19 mouse cellular contexts compared by ENCODE assay signal in genomic region chr2:103580756-103581155, GRCm38 (mm10). TPM values are rescaled to one million over a fixed set of nuclear protein-coding genes. Genes with fewer than 3 reads are reported as not detected.
DNase-seq lines count a peak whose midpoint lies in the region; ATAC-seq lines count a peak whose summit lies in the region.
"Had no signal": no experiment of that assay in that cellular context is flagged by ENCODE, and none has a peak within 500 bp of the region (broad histone marks: within the 10 kb centered on the region; RNA-seq: fewer than 3 reads in every experiment).

No protein-coding gene starts in this region.

- H3K9me3 ChIP-seq in heart, embryonic 12.5 days (replicated peaks): no peaks in the 10 kb centered on the region
- no peaks in the 10 kb centered on the region for H3K9me3 ChIP-seq in heart, embryonic 14.5 days (ENCODE audit: control insufficient read depth, low read length)
- H3K9me3 ChIP-seq in heart, embryonic 16.5 days (replicated peaks; ENCODE audit: control insufficient read depth, low read length): no peaks in the 10 kb centered on the region
- H3K9me3 ChIP-seq in limb, embryonic 15.5 days: no peaks in the 10 kb centered on the region
- H3K9me3 ChIP-seq: kidney, embryonic 15.5 days had no signal

- no peaks in the 10 kb centered on the region for H3K27me3 ChIP-seq in heart, embryonic 12.5 days (replicated peaks)
- no peaks in the 10 kb centered on the region for H3K27me3 ChIP-seq in heart, embryonic 14.5 days (ENCODE audit: control insufficient read depth, insufficient read depth, low read length)
- H3K27me3 ChIP-seq in heart, embryonic 16.5 days (ENCODE audit: control insufficient read depth, insufficient read depth, low read length): no peaks in the 10 kb centered on the region
- H3K27me3 ChIP-seq in limb, embryonic 15.5 days: no peaks in the 10 kb centered on the region
- H3K27me3 ChIP-seq: kidney, embryonic 15.5 days had no signal

- DNase-seq in heart, adult 8-10 months (ENCODE audit: low spot score): no peak
- DNase-seq in adrenal gland, adult 18-20 months (ENCODE audit: low spot score in 2 of 2): no peak
- DNase-seq in cerebellum, postnatal 14 days: no peak
- DNase-seq: adrenal gland, adult 8-10 months; cerebellum, adult 8-10 months; forebrain, postnatal 0 days; gastrocnemius, postnatal 10 days; liver, postnatal 0 days; lung, postnatal 4 days; retina, postnatal 1 day; right cerebral cortex, postnatal 4 days had no signal

- H3K36me3 ChIP-seq in heart, embryonic 12.5 days: no peaks in the 10 kb centered on the region
- no peaks in the 10 kb centered on the region for H3K36me3 ChIP-seq in heart, embryonic 14.5 days (ENCODE audit: control insufficient read depth, insufficient read depth, low read length)
- H3K36me3 ChIP-seq in heart, embryonic 16.5 days (ENCODE audit: control insufficient read depth, insufficient read depth): no peaks in the 10 kb centered on the region
- H3K36me3 ChIP-seq in limb, embryonic 15.5 days: no peaks in the 10 kb centered on the region
- H3K36me3 ChIP-seq: kidney, embryonic 15.5 days had no signal

- ATAC-seq in heart, embryonic 12.5 days (ENCODE audit: insufficient number of reproducible peaks, low FRiP score): no peak
- ATAC-seq in heart, embryonic 14.5 days (ENCODE audit: insufficient number of reproducible peaks, insufficient read depth, low FRiP score, low read depth): no peak
- ATAC-seq in heart, embryonic 16.5 days (replicated peaks; ENCODE audit: extremely low read depth, insufficient read depth, low FRiP score): peak; percentile 38; the same call in 1 of the 2 replicates
- ATAC-seq in limb, embryonic 15.5 days (ENCODE audit: insufficient number of reproducible peaks, low FRiP score, low TSS enrichment, low read depth): no peak
- ATAC-seq: forebrain, postnatal 0 days; hindbrain, embryonic 16.5 days; intestine, embryonic 16.5 days; liver, postnatal 0 days; midbrain, embryonic 16.5 days had no signal

- peak overlapping the region; percentile 50 for H3K4me2 ChIP-seq in heart, embryonic 12.5 days
- peak overlapping the region; percentile 51 for H3K4me2 ChIP-seq in heart, embryonic 14.5 days (ENCODE audit: low read length)
- peak overlapping the region; percentile 38 for H3K4me2 ChIP-seq in heart, embryonic 16.5 days (ENCODE audit: low read depth, low read length)
- H3K4me2 ChIP-seq in limb, embryonic 15.5 days: 0 out of 2 replicates have a peak overlapping the region, but pooled peaks have one; percentile 6
- H3K4me2 ChIP-seq: kidney, embryonic 15.5 days had no signal

- H3K27ac ChIP-seq in heart, embryonic 12.5 days (ENCODE audit: poor library complexity, severe bottlenecking): peak overlapping the region; percentile 92
- peak overlapping the region; percentile 84 to 93 for H3K27ac ChIP-seq in heart, embryonic 14.5 days (replicated peaks in 1 of 2; ENCODE audit: control insufficient read depth in 1 of 2, insufficient read depth in 1 of 2, low read depth in 2 of 2, low read length in 2 of 2)
- H3K27ac ChIP-seq in heart, embryonic 16.5 days (ENCODE audit: low read length): peak overlapping the region; percentile 97
- H3K27ac ChIP-seq in limb, embryonic 15.5 days: peak overlapping the region; percentile 34; the same call in 1 of the 2 replicates
- H3K27ac ChIP-seq: kidney, embryonic 15.5 days had no signal

- peaks cover 91% of the 10 kb centered on the region for H3K4me1 ChIP-seq in heart, embryonic 12.5 days (replicated peaks)
- peaks cover 41 to 88% of the 10 kb centered on the region in 2 experiments for H3K4me1 ChIP-seq in heart, embryonic 14.5 days (ENCODE audit: control insufficient read depth in 2 of 2, insufficient read depth in 2 of 2, low read length in 2 of 2)
- peaks cover 79% of the 10 kb centered on the region for H3K4me1 ChIP-seq in heart, embryonic 16.5 days (ENCODE audit: control insufficient read depth, insufficient read depth, low read length)
- peaks cover 63% of the 10 kb centered on the region for H3K4me1 ChIP-seq in limb, embryonic 15.5 days

- no peak overlapping the region for H3K9ac ChIP-seq in heart, embryonic 12.5 days
- H3K9ac ChIP-seq in heart, embryonic 14.5 days (ENCODE audit: low read length): peak overlapping the region; percentile 62
- H3K9ac ChIP-seq in heart, embryonic 16.5 days (ENCODE audit: low read length): peak overlapping the region; percentile 55
- no peak overlapping the region for H3K9ac ChIP-seq in limb, embryonic 15.5 days
- H3K9ac ChIP-seq: forebrain, postnatal 0 days; kidney, embryonic 15.5 days; liver, postnatal 0 days had no signal

- 42% methylated on average over 8 of the region's 8 CpGs for WGBS in heart, embryonic 12.5 days
- WGBS in heart, embryonic 14.5 days: 26% methylated on average over 8 of the region's 8 CpGs
- WGBS in heart, embryonic 16.5 days: 31% methylated on average over 8 of the region's 8 CpGs
- WGBS in limb, embryonic 15.5 days: 40% methylated on average over 8 of the region's 8 CpGs

- H3K4me3 ChIP-seq in heart, embryonic 12.5 days: no peak overlapping the region
- H3K4me3 ChIP-seq in heart, embryonic 14.5 days (ENCODE audit: control insufficient read depth in 1 of 2, insufficient read depth in 1 of 2, low read depth in 1 of 2, low read length in 2 of 2): no peak overlapping the region; a peak in 1 of 4 replicates
- no peak overlapping the region for H3K4me3 ChIP-seq in heart, embryonic 16.5 days (ENCODE audit: low read length)
- no peak overlapping the region for H3K4me3 ChIP-seq in limb, embryonic 15.5 days
- H3K4me3 ChIP-seq: kidney, embryonic 15.5 days had no signal

RNA-seq across cellular contexts. Expression of gene Abtb2, which starts 14.6 kb away (rescaled TPM):
- polyA plus RNA-seq in heart, embryonic 12.5 days (2016; fragmentation: Nextera tagmentation; extraction: Ambion mirVana): 28.0 and 29.5 TPM in 2 replicates
- 10 to 100 TPM; 22.9 to 27.5 (median 24.8) TPM for total RNA-seq in heart, adult 8-10 months (2022)
- polyA plus RNA-seq in heart, embryonic 14.5 days (2014; fragmentation: Nextera tagmentation; extraction: Ambion mirVana): 18.4 and 18.6 TPM in 2 replicates
- polyA plus RNA-seq in heart, embryonic 16.5 days (2015; fragmentation: Nextera tagmentation; extraction: Ambion mirVana): 19.9 and 23.2 TPM in 2 replicates
- polyA plus RNA-seq in limb, embryonic 15.5 days (2015; fragmentation: Nextera tagmentation; extraction: Ambion mirVana): 16.7 and 16.9 TPM in 2 replicates
- 10 to 100 TPM; 17.3 to 74.9 TPM for total RNA-seq in adrenal gland, adult 18-20 months (2021)

Comparison
In these comparisons a context has a peak if more than half of its experiments do, and no peak if none do; other contexts are left out.
1. H3K9ac ChIP-seq: peak in heart, embryonic 14.5 days (single experiment) and heart, embryonic 16.5 days (single experiment); none in heart, embryonic 12.5 days (single experiment) and limb, embryonic 15.5 days (single experiment).
2. H3K27ac ChIP-seq: peak in every context shown above with its lines; median percentile 97 in heart, embryonic 16.5 days; 92 in heart, embryonic 12.5 days; 88 in heart, embryonic 14.5 days; 34 in limb, embryonic 15.5 days.
3. Peak in every context shown above with its lines, with median percentiles within 50 percentile points of each other: H3K4me2 ChIP-seq.